Comparison of ENCODE assay signal across 8 mouse cellular contexts in genomic region chr3:108444029-108444428, GRCm38 (mm10). TPM values are rescaled to one million over a fixed set of nuclear protein-coding genes. Genes with fewer than 3 reads are reported as not detected.
A peak's percentile ranks its signal among the peaks of the same experiment; 100 is the strongest.
DNase-seq lines count a peak whose midpoint lies in the region; ATAC-seq and TF ChIP-seq lines count a peak whose summit lies in the region.

No protein-coding gene starts in this region.

- H3K9me3 ChIP-seq in forebrain, embryonic 10.5 days: no peaks in the 10 kb centered on the region
- no peaks in the 10 kb centered on the region for H3K9me3 ChIP-seq in intestine, embryonic 14.5 days (ENCODE audit: control insufficient read depth, low read length)
- no peaks in the 10 kb centered on the region for H3K9me3 ChIP-seq in liver, embryonic 14.5 days (ENCODE audit: control insufficient read depth, low read length)
- H3K9me3 ChIP-seq in neural tube, embryonic 13.5 days: no peaks in the 10 kb centered on the region

- H3K4me3 ChIP-seq in forebrain, embryonic 10.5 days: peak overlapping the region; percentile 92
- peak overlapping the region; percentile 88 for H3K4me3 ChIP-seq in intestine, embryonic 14.5 days (ENCODE audit: low read depth, low read length)
- peak overlapping the region; percentile 78 to 96 for H3K4me3 ChIP-seq in liver, embryonic 14.5 days (ENCODE audit: insufficient read depth in 1 of 2, low read depth in 2 of 2, low read length in 2 of 2)
- H3K4me3 ChIP-seq in neural tube, embryonic 13.5 days: peak overlapping the region; percentile 84

- TF ChIP-seq EP300 in liver, embryonic 14.5 days (IDR thresholded peaks at IDR 0.05; ENCODE audit: low read depth): peak; percentile 74

- TF ChIP-seq CTCF in liver, embryonic 14.5 days (IDR thresholded peaks at IDR 0.05; ENCODE audit: low read depth): no peak

- ATAC-seq in intestine, embryonic 14.5 days (replicated peaks; ENCODE audit: low FRiP score, low TSS enrichment, low read depth): no peak
- peak; percentile 62 for ATAC-seq in liver, embryonic 14.5 days (ENCODE audit: insufficient read depth)
- ATAC-seq in neural tube, embryonic 13.5 days (ENCODE audit: low read depth): peak; percentile 27; the same call in 1 of the 2 replicates

- H3K27ac ChIP-seq in forebrain, embryonic 10.5 days: peak overlapping the region; percentile 91
- 0 out of 2 replicates have a peak overlapping the region, but pooled peaks have one; percentile 80 for H3K27ac ChIP-seq in intestine, embryonic 14.5 days (ENCODE audit: low read depth)
- H3K27ac ChIP-seq in liver, embryonic 14.5 days: peak overlapping the region; percentile 27
- H3K27ac ChIP-seq in neural tube, embryonic 13.5 days (replicated peaks): peak overlapping the region; percentile 90

- peaks cover 41% of the 10 kb centered on the region for H3K4me1 ChIP-seq in forebrain, embryonic 10.5 days
- H3K4me1 ChIP-seq in intestine, embryonic 14.5 days (replicated peaks; ENCODE audit: control insufficient read depth, insufficient read depth, low read length): peaks cover 19% of the 10 kb centered on the region
- peaks cover 15 to 16% of the 10 kb centered on the region in 2 experiments for H3K4me1 ChIP-seq in liver, embryonic 14.5 days (replicated peaks; ENCODE audit: control insufficient read depth in 2 of 2, insufficient read depth in 2 of 2, low read length in 1 of 2)
- H3K4me1 ChIP-seq in neural tube, embryonic 13.5 days (replicated peaks): peaks cover 51% of the 10 kb centered on the region

- peak overlapping the region; percentile 97 for H3K4me2 ChIP-seq in intestine, embryonic 14.5 days (ENCODE audit: low read length)
- H3K4me2 ChIP-seq in liver, embryonic 14.5 days (ENCODE audit: low read depth): peak overlapping the region; percentile 68
- peak overlapping the region; percentile 96 for H3K4me2 ChIP-seq in neural tube, embryonic 13.5 days

- no peaks in the 10 kb centered on the region for H3K27me3 ChIP-seq in forebrain, embryonic 10.5 days (ENCODE audit: poor library complexity, severe bottlenecking)
- H3K27me3 ChIP-seq in intestine, embryonic 14.5 days (replicated peaks; ENCODE audit: control insufficient read depth, insufficient read depth, low read length): no peaks in the 10 kb centered on the region
- H3K27me3 ChIP-seq in liver, embryonic 14.5 days (ENCODE audit: control insufficient read depth, insufficient read depth, low read length): no peaks in the 10 kb centered on the region; the same call in 1 of the 2 replicates
- H3K27me3 ChIP-seq in neural tube, embryonic 13.5 days: no peaks in the 10 kb centered on the region

- H3K9ac ChIP-seq in intestine, embryonic 14.5 days (ENCODE audit: low read length): peak overlapping the region; percentile 71
- H3K9ac ChIP-seq in liver, embryonic 14.5 days (replicated peaks): peak overlapping the region; percentile 86
- H3K9ac ChIP-seq in neural tube, embryonic 13.5 days: peak overlapping the region; percentile 90

- peaks cover 36% of the 10 kb centered on the region for H3K36me3 ChIP-seq in forebrain, embryonic 10.5 days (replicated peaks)
- peaks cover 10% of the 10 kb centered on the region for H3K36me3 ChIP-seq in intestine, embryonic 14.5 days (ENCODE audit: control insufficient read depth, insufficient read depth, low read length)
- H3K36me3 ChIP-seq in liver, embryonic 14.5 days (replicated peaks; ENCODE audit: control insufficient read depth, insufficient read depth, low read depth): no peaks in the 10 kb centered on the region; the same call in 1 of the 2 replicates
- peaks cover 11% of the 10 kb centered on the region; the same call in 1 of the 2 replicates for H3K36me3 ChIP-seq in neural tube, embryonic 13.5 days

- WGBS in forebrain, embryonic 10.5 days: 33% methylated on average over 8 of the region's 8 CpGs
- WGBS in intestine, embryonic 14.5 days: 24% methylated on average over 8 of the region's 8 CpGs
- WGBS in liver, embryonic 14.5 days (ENCODE audit: insufficient replicate concordance): 3% methylated on average over 8 of the region's 8 CpGs
- 28% methylated on average over 8 of the region's 8 CpGs for WGBS in neural tube, embryonic 13.5 days

- DNase-seq in layer of hippocampus, adult 9-11 months: peak; percentile 56
- no peak for DNase-seq in layer of hippocampus, postnatal 10 days (ENCODE audit: low spot score in 2 of 2)
- peak; percentile 86 for DNase-seq in adipocyte (ENCODE audit: low spot score)
- DNase-seq in forebrain, embryonic 10.5 days (ENCODE audit: extremely low spot score, low spot score): no peak
- no peak for DNase-seq in intestine, embryonic 14.5 days (ENCODE audit: low spot score)
- DNase-seq in liver, embryonic 14.5 days (ENCODE audit: low read depth in 3 of 3, low spot score in 3 of 3): peak; percentile 69 to 71 (median 69)
- no peak for DNase-seq in layer of hippocampus, adult 11-12 months (ENCODE audit: low spot score)

RNA-seq across cellular contexts. Expression of gene Sars, which starts 1.0 kb away (rescaled TPM):
- 100 to 1,000 TPM; 215 TPM for total RNA-seq in layer of hippocampus, postnatal 10 days (2021)
- polyA plus RNA-seq in forebrain, embryonic 10.5 days (2016; fragmentation: Nextera tagmentation; extraction: Ambion mirVana): 160 and 167 TPM in 2 replicates
- 136 and 140 TPM in 2 replicates for polyA plus RNA-seq in intestine, embryonic 14.5 days (2014; fragmentation: Nextera tagmentation; extraction: Ambion mirVana)
- 23.8 and 39.9 TPM in 2 replicates for polyA plus RNA-seq in liver, embryonic 14.5 days (2012; rRNA removed)
- 76.1 and 81.4 TPM in 2 replicates for polyA plus RNA-seq in liver, embryonic 14.5 days (2014; fragmentation: Nextera tagmentation; extraction: Ambion mirVana)
- polyA plus RNA-seq in neural tube, embryonic 13.5 days (2015; fragmentation: Nextera tagmentation; extraction: Ambion mirVana): 210 and 223 TPM in 2 replicates

RNA-seq across cellular contexts. Expression of gene Celsr2, which starts 28.7 kb away (rescaled TPM):
- total RNA-seq in layer of hippocampus, postnatal 10 days (2021): 100 to 1,000 TPM; 177 to 179 TPM
- polyA plus RNA-seq in forebrain, embryonic 10.5 days (2016; fragmentation: Nextera tagmentation; extraction: Ambion mirVana): 32.1 and 35.1 TPM in 2 replicates
- polyA plus RNA-seq in intestine, embryonic 14.5 days (2014; fragmentation: Nextera tagmentation; extraction: Ambion mirVana): 7.8 and 7.9 TPM in 2 replicates
- polyA plus RNA-seq in liver, embryonic 14.5 days (2012; rRNA removed): 0.38 and 0.64 TPM in 2 replicates
- polyA plus RNA-seq in liver, embryonic 14.5 days (2014; fragmentation: Nextera tagmentation; extraction: Ambion mirVana): 0.22 and 0.27 TPM in 2 replicates
- polyA plus RNA-seq in neural tube, embryonic 13.5 days (2015; fragmentation: Nextera tagmentation; extraction: Ambion mirVana): 37.6 and 44.1 TPM in 2 replicates

Comparison
In these comparisons a context has a peak if more than half of its experiments do, and no peak if none do; other contexts are left out.
1. DNase-seq: peak in layer of hippocampus, adult 9-11 months (single experiment), adipocyte (single experiment) and liver, embryonic 14.5 days (3 of 3); none in layer of hippocampus, postnatal 10 days (0 of 2), forebrain, embryonic 10.5 days (single experiment), intestine, embryonic 14.5 days (single experiment) and layer of hippocampus, adult 11-12 months (single experiment).
2. H3K27ac ChIP-seq: peak in every context shown above with its lines; median percentile 91 in forebrain, embryonic 10.5 days; 90 in neural tube, embryonic 13.5 days; 80 in intestine, embryonic 14.5 days; 27 in liver, embryonic 14.5 days.
3. Peak in every context shown above with its lines, with median percentiles within 50 percentile points of each other: H3K4me3 ChIP-seq, H3K4me2 ChIP-seq and H3K9ac ChIP-seq.